Mouse (Mus musculus) liver, embryonic 12.5 days (tissue): ENCODE data around the gene Tgfbr1. TPM values are rescaled to one million over a fixed set of nuclear protein-coding genes. Genes with fewer than 3 reads are reported as not detected.

Experiments
- ATAC-seq: fragments of 200-750 bp; cut with Nextera tagmentation; 2 replicates; pipeline ENCODE4 v1.8.0; 2017; ENCODE audit warnings: moderate number of reproducible peaks, mild to moderate bottlenecking, moderate library complexity
- H3K27ac ChIP-seq: fragments of 300-500 bp; sonication (generic); 2 replicates; pipeline ENCODE4 v1.5.1; 2016; ENCODE audit warnings: mild to moderate bottlenecking
- H3K27me3 ChIP-seq: fragments of 300-500 bp; sonication (generic); replicated peaks from 2 replicates; pipeline ENCODE4 v1.6.1; 2016; ENCODE audit warnings: mild to moderate bottlenecking, moderate library complexity
- H3K36me3 ChIP-seq: fragments of 300-500 bp; sonication (generic); 2 replicates; pipeline ENCODE4 v1.6.1; 2016; ENCODE audit warnings: mild to moderate bottlenecking, moderate library complexity
- H3K4me1 ChIP-seq: fragments of 300-500 bp; sonication (generic); 2 replicates; pipeline ENCODE4 v1.6.1; 2016
- H3K4me2 ChIP-seq: fragments of 300-500 bp; sonication (generic); 2 replicates; pipeline ENCODE4 v1.6.1; 2016; ENCODE audit warnings: mild to moderate bottlenecking, moderate library complexity
- H3K4me3 ChIP-seq: fragments of 300-500 bp; sonication (generic); 2 replicates; pipeline ENCODE4 v1.5.1; 2016; ENCODE audit warnings: mild to moderate bottlenecking, moderate library complexity
- H3K9ac ChIP-seq: fragments of 300-500 bp; sonication (generic); 2 replicates; pipeline ENCODE4 v1.6.1; 2016; ENCODE audit warnings: mild to moderate bottlenecking, moderate library complexity
- H3K9me3 ChIP-seq: fragments of 300-500 bp; sonication (generic); replicated peaks from 2 replicates; pipeline ENCODE4 v1.6.1; 2016; ENCODE audit warnings: mild to moderate bottlenecking, moderate library complexity
- WGBS: fragments of 180-500 bp; shearing (Covaris S2); methylation state at CpG from one replicate; pipeline ENCODE4 v1.1.7; 2016; ENCODE audit not compliant: insufficient replicate concordance; 5-methylcytosine and 5-hydroxymethylcytosine counted together
- polyA plus RNA-seq: library from polyadenylated mRNA; unstranded; fragments of >200 nt; fragmentation: Nextera tagmentation; extraction: Ambion mirVana; gene quantifications from 2 replicates; pipeline ENCODE4 v1.2.1, GENCODE M21; 2016

Gene Tgfbr1
- 10.5 and 11.5 TPM in 2 replicates for polyA plus RNA-seq

DNA sequence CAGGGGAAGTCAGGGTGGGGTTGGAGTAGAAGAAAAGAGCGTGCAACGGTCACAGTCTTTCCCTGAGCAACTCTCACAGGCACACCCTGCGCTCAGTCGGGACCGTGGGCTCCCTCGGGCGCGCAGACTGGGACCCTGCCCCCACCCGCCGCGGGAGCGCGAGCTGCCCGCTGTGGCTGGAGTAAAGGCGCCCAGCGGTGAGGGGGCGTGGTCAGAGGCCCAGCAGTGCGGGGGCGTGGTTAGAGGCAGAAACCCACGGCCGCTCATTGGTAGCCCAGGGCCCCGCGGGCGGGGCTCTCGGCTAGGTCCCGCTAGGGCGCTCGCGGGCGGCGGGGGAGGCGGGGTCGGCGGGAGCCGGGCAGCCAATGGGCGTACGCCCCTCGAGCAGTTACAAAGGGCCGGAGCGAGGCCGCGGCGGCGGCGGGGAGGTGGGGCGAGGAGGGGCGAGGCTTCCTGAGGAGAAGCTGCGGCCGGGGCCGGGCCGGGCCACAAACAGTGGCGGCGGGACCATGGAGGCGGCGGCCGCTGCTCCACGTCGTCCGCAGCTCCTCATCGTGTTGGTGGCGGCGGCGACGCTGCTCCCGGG, at the start of gene Tgfbr1:
TSS of gene Tgfbr1 (plus strand) at position 420 of the 586 bp plus-strand sequence.
- Histone ChIP-seq H3K4me3 (peak within 1 kb of the TSS; percentile 71), H3K9ac (peak within 1 kb of the TSS; percentile 90), H3K4me2 (peak within 1 kb of the TSS; percentile 100), H3K4me1 (peaks cover 19% of the 10 kb centered on the region), H3K27ac (peak within 1 kb of the TSS; percentile 86), H3K9me3 (no peaks in the 10 kb centered on the region), H3K27me3 (peaks cover 32% of the 10 kb centered on the region), H3K36me3 (no peaks in the 10 kb centered on the region)
- WGBS, result 1% methylated on average over 53 of the region's 65 CpGs
- peak; percentile 99 for ATAC-seq

DNA sequence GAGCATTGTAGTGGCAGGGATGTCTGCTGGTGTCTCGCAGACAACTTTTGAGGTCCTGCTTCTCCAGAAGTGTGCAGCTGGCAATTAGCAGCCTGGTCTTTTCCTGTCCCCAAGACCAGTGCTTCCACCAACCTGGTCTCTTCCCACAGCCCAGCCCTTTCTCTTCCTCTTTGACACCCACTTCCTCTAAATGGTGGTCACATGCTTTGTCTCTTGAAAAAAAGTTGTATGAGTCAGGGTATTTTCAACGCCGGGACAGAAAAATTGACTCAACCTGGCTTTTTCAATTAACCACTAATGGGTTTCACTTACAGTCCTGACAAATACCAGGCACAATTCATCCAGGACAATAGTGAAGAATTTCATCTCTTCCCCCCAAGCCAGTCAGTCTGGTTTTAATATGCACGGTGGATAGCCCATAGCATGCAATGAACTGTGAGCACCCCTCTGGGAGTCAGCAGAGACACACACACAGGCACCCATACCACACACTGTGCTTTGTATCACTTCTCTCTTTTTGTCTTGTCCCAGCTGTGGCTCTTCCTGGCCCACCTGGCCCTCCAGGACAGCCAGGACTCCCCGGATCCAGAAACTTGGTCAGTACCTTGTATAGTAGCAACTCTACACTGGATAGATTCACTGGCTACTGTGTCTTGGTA, 49.6 kb upstream of the Tgfbr1 start:
- Histone ChIP-seq H3K27me3 (no peaks in the 10 kb centered on the region), H3K4me3 (no peak overlapping the region), H3K9me3 (peaks cover 9% of the 10 kb centered on the region), H3K9ac (no peak overlapping the region), H3K4me2 (no peak overlapping the region), H3K36me3 (peaks cover 2% of the 10 kb centered on the region; the same call in 1 of the 2 replicates), H3K27ac (no peak overlapping the region), H3K4me1 (peaks cover 21% of the 10 kb centered on the region)
- 29% methylated on average over 5 of the region's 5 CpGs for WGBS
- peak; percentile 30; the same call in 1 of the 2 replicates for ATAC-seq

- WGBS, result 66% methylated on average over 12 of the region's 12 CpGs
- ATAC-seq, result no peak
- no peak overlapping the region for H3K9ac ChIP-seq
- H3K27me3 ChIP-seq, result no peaks in the 10 kb centered on the region
- no peak overlapping the region for H3K27ac ChIP-seq
- H3K4me3 ChIP-seq, result no peak overlapping the region
- peaks cover 12% of the 10 kb centered on the region for H3K4me1 ChIP-seq
- no peak overlapping the region for H3K4me2 ChIP-seq
- H3K9me3 ChIP-seq, result no peaks in the 10 kb centered on the region
- H3K36me3 ChIP-seq, result no peaks in the 10 kb centered on the region
Measured at GRCm38 (mm10) chr4:47309886-47310625, 43.0 kb upstream of the Tgfbr1 start.

DNA sequence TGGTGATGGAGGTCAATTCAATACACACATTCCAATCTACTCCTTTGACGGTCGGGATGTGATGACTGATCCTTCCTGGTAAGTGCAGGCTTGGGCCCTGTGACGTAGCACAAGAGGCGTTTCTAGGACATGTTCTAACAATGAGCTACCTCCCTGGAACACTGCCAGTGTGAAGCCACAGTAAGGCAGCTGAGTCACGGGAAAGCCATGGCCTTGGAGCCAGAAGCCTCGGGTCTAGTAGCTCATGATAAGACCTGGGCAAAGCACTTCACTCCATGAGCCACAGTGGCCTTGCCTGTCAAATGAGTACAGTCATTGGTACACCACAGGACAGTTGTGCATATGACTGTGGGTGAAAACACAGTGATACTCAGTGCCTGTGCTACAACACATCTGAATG, 42.2 kb upstream of the Tgfbr1 start:
- Histone ChIP-seq H3K4me2 (no peak overlapping the region), H3K36me3 (no peaks in the 10 kb centered on the region), H3K4me1 (peaks cover 12% of the 10 kb centered on the region), H3K4me3 (no peak overlapping the region), H3K9ac (no peak overlapping the region), H3K9me3 (no peaks in the 10 kb centered on the region), H3K27ac (no peak overlapping the region), H3K27me3 (no peaks in the 10 kb centered on the region)
- peak; percentile 30; the same call in 1 of the 2 replicates for ATAC-seq
- 53% methylated on average over 6 of the region's 6 CpGs for WGBS

GRCm38 (mm10) chr4:47311467-47311866, 41.6 kb upstream of the Tgfbr1 start:
- WGBS, result 65% methylated on average over 6 of the region's 6 CpGs
- peaks cover 12% of the 10 kb centered on the region for H3K4me1 ChIP-seq
- H3K36me3 ChIP-seq, result no peaks in the 10 kb centered on the region

DNA sequence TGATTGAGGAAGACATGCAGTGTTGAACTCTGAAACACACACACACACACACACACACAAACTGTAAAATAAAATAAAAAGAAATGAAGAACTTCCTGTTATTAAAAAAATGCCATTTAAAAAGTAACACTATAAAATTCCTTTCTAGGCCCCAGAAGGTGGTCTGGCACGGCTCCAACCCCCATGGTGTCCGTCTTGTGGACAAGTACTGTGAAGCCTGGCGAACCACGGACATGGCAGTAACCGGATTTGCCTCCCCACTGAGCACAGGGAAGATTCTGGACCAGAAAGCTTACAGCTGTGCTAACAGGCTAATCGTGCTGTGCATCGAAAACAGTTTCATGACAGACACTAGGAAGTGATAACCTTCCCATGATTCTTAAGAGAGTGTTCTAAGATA, 41.1 kb upstream of the Tgfbr1 start:
- H3K36me3 ChIP-seq, result no peaks in the 10 kb centered on the region
- 75% methylated on average over 7 of the region's 7 CpGs for WGBS
- H3K27ac ChIP-seq, result no peak overlapping the region
- H3K9me3 ChIP-seq, result no peaks in the 10 kb centered on the region
- no peak overlapping the region for H3K4me2 ChIP-seq
- H3K4me1 ChIP-seq, result peaks cover 12% of the 10 kb centered on the region
- H3K27me3 ChIP-seq, result no peaks in the 10 kb centered on the region; the same call in 1 of the 2 replicates
- H3K4me3 ChIP-seq, result no peak overlapping the region
- no peak for ATAC-seq
- H3K9ac ChIP-seq, result no peak overlapping the region

More at GRCm38 (mm10) chr4:47311467-47311866, 41.6 kb upstream of the Tgfbr1 start:
- no peak for ATAC-seq
- no peak overlapping the region for H3K27ac ChIP-seq
- no peak overlapping the region for H3K4me2 ChIP-seq
- no peak overlapping the region for H3K9ac ChIP-seq
- no peak overlapping the region for H3K4me3 ChIP-seq
- H3K27me3 ChIP-seq, result no peaks in the 10 kb centered on the region; the same call in 1 of the 2 replicates
- H3K9me3 ChIP-seq, result no peaks in the 10 kb centered on the region

DNA sequence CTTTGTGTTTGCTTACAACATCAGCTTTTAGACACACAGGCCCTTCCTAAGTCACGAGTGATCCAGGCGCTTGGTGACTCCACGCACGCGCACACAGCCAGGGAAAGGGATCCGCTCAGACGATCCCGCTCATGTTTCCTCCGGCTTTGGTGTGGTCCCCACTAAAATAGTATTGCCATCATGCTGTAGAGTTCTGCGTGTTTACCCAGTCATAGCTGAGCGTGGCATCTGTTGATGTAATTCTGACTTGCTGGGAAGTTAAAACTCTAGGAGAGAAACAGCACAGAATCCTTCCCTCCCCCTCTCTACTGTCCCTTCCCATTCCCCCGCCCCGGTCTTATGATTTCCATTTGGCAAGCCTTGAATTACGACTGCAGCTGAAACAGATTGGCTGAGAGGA, 40.3 kb upstream of the Tgfbr1 start:
- no peaks in the 10 kb centered on the region; the same call in 1 of the 2 replicates for H3K27me3 ChIP-seq
- peaks cover 14% of the 10 kb centered on the region for H3K4me1 ChIP-seq
- no peaks in the 10 kb centered on the region for H3K36me3 ChIP-seq
- no peak overlapping the region for H3K27ac ChIP-seq
- H3K9me3 ChIP-seq, result no peaks in the 10 kb centered on the region
- H3K4me2 ChIP-seq, result no peak overlapping the region
- no peak for ATAC-seq
- H3K4me3 ChIP-seq, result no peak overlapping the region
- no peak overlapping the region for H3K9ac ChIP-seq
- 83% methylated on average over 14 of the region's 14 CpGs for WGBS

DNA sequence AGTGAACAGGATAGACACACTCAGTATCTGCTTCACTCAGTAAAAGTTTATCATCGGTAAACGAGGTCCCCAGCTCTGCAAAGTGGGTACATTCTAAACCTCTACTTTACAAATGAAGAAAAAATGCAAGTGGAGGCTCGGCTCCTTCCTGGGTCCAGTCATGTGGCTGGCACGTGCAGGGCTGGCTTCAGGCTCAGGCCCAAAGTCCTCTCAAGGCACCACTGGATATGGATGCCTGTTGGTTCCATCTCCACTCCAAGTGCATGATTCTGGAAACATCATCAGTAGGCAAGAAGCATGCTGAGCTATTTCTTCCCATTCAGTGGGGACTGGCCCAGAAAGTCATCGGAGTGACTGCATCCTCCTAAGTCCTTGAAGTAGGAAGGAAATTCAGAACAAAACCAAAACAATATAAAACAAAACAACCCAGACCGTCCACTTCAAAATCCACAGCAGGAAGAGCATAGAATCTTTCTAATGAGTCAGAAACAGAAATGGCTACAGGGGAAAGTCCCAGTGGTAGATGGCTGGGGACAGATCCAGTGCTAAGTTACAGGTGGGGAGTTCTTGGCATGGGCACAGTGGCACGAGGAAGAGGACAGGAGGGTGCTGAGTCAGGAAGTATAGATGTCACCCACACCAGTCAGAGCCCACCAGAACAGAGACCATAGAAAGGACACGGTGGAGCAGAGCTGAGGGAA, 39.2 kb upstream of the Tgfbr1 start:
- no peaks in the 10 kb centered on the region; the same call in 1 of the 2 replicates for H3K27me3 ChIP-seq
- H3K4me2 ChIP-seq, result no peak overlapping the region
- peaks cover 20% of the 10 kb centered on the region for H3K4me1 ChIP-seq
- no peak overlapping the region for H3K4me3 ChIP-seq
- H3K27ac ChIP-seq, result no peak overlapping the region
- no peaks in the 10 kb centered on the region for H3K36me3 ChIP-seq
- no peak overlapping the region for H3K9ac ChIP-seq
- ATAC-seq, result no peak
- H3K9me3 ChIP-seq, result no peaks in the 10 kb centered on the region
- WGBS, result 66% methylated on average over 8 of the region's 8 CpGs

DNA sequence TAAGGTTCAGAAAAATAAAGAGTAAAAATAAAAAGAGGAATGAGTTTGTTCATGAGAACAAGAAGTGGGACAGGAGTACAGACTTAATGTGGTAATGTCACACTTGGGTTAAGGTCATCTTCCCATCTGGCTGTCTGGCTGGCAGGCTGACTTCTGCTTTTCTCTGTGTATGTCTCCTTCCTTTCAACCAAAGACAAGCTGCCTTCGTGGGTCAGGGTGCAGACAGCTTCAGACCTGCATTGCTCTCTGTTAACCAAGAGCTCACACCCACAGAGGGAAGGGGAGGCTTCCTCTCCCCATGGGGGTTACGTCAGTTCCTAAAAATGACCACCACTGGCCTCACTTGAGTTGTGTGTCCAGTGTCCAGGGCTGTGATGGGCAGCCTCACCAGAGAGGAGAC, 37.6 kb upstream of the Tgfbr1 start:
- no peak overlapping the region for H3K27ac ChIP-seq
- no peak overlapping the region for H3K4me3 ChIP-seq
- no peaks in the 10 kb centered on the region for H3K9me3 ChIP-seq
- no peaks in the 10 kb centered on the region for H3K36me3 ChIP-seq
- ATAC-seq, result no peak
- no peak overlapping the region for H3K4me2 ChIP-seq
- WGBS, result 11% methylated on average over 2 of the region's 2 CpGs
- no peaks in the 10 kb centered on the region; the same call in 1 of the 2 replicates for H3K27me3 ChIP-seq
- peaks cover 28% of the 10 kb centered on the region for H3K4me1 ChIP-seq
- H3K9ac ChIP-seq, result no peak overlapping the region

- no peak overlapping the region for H3K4me2 ChIP-seq
- H3K4me1 ChIP-seq, result peaks cover 18% of the 10 kb centered on the region
- no peak overlapping the region for H3K9ac ChIP-seq
- H3K27me3 ChIP-seq, result no peaks in the 10 kb centered on the region; the same call in 1 of the 2 replicates
- no peaks in the 10 kb centered on the region for H3K9me3 ChIP-seq
- H3K36me3 ChIP-seq, result no peaks in the 10 kb centered on the region
- WGBS, result 69% methylated on average over 6 of the region's 6 CpGs
- no peak overlapping the region for H3K27ac ChIP-seq
- ATAC-seq, result no peak
- no peak overlapping the region for H3K4me3 ChIP-seq
Measured at GRCm38 (mm10) chr4:47316432-47316831, 36.6 kb upstream of the Tgfbr1 start.

DNA sequence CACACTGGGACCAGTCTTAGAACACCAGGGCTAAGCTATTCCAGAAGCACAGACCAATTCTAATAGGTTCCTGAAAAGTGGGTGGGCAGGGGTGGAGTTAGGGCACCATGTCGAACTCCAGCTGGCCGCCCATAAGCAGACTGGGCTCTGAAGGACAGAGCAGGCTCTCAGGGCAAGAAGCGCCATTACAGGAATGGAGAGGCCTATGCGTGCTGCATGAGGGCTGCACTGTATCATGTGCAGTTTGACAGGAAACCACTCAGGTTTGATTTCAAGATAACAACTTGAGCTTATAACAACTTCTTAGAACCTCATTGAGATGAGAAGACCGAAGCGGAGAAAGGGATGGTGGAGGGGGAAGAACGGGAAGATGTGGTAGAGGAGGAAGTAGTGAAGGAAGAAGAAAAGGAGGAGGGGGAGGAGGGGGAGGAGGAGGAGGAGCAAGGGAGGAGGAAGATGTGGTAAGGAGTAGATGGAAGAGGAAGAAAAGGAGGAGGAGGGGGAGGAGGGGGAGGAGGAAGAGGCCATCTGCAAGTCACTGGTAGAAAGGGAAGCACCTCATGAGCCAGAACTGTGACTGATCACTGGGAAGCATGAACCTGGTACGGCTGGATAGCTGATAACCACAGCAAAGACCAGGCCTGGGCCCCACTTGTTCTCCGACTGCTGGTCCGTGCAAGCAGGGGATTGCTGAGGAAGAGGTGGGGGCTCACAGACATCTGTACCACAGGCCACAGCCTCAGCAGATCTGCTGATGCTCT, 33.3 kb upstream of the Tgfbr1 start:
- H3K9me3 ChIP-seq, result no peaks in the 10 kb centered on the region
- H3K9ac ChIP-seq, result no peak overlapping the region
- no peak overlapping the region for H3K27ac ChIP-seq
- peaks cover 37% of the 10 kb centered on the region for H3K4me1 ChIP-seq
- no peaks in the 10 kb centered on the region; the same call in 1 of the 2 replicates for H3K27me3 ChIP-seq
- H3K4me3 ChIP-seq, result no peak overlapping the region
- H3K36me3 ChIP-seq, result no peaks in the 10 kb centered on the region
- 32% methylated on average over 10 of the region's 10 CpGs for WGBS
- H3K4me2 ChIP-seq, result no peak overlapping the region
- ATAC-seq, result peak; percentile 44; the same call in 1 of the 2 replicates
